Mouse (Mus musculus): ENCODE results near the gene Sfxn2. TPM values are rescaled to one million over a fixed set of nuclear protein-coding genes. Genes with fewer than 3 reads are reported as not detected.

The Sfxn2 gene
- polyA plus RNA-seq, 1 experiment: 11.8 TPM

DNA sequence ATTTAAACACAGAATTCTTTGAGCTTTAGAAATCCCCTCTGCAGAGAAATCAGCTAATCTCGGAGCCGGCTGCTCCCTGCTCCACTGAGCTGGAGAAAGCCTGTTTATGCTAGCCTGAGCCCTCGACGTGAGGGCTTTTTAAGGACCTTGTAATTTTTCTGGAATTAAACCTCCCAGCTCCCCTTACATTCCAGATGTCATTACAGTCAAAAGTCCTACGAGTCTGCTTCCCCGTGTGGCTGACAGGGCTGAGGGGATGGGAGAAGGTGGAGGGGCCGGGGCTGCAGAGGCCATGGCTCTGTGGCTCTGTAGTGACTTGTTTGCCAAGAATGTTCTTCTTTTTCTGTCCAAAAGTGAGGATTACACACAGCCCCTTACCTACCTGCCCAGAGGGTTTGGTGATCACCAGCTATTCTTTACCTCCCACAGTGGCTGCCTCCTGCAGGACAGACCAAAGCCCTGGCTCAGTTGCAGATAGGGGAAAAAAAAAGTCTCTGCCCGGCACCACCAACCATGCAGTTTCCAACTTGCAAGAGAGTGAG, 42.6 kb upstream of the Sfxn2 start:
- TF ChIP-seq POLR2A (IDR thresholded peaks at IDR 0.05; ENCODE audit: borderline replicate concordance, extremely low read depth, insufficient read depth, insufficient read length, poor library complexity, severe bottlenecking): no peak
- no peak for TF ChIP-seq CTCF (IDR thresholded peaks at IDR 0.05; ENCODE audit: borderline replicate concordance, extremely low read depth, insufficient read depth, insufficient read length)
- DNase-seq (ENCODE audit: low read depth): peak; percentile 74

- DNase-seq (ENCODE audit: low read depth): peak; percentile 65
Measured at GRCm38 (mm10) chr19:46531071-46532030, 41.8 kb upstream of the Sfxn2 start.

DNA sequence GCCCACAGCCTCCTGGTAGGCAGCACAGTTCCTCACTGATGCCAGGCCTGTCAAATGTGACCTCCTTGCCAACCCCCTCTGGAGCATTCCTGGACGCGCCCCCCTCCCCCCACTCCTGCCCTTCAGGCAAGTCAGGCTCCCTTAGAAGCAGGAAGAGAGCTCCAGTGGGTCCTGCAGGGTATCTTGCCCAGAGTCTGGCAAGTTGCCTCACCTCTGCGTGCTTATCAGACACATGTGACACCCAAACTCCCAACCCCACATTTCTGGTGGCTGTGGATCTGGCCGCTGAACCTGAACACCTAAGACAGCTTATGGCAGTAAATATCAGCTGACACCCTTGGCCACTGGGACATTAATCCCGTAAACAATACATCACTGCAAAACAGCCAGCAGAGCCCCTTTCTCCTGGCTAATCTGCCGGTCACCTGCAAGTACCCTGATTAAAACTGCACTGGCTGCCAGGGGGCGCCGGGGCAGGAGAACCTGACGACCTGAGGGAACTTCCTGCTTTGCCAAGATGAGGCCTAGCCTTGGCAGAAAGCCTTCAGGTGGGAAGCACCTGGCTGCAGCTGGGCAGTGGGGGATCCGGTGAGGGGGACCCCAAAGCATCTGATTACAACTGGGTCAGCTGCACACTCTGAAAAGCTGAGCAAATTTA, 41.0 kb upstream of the Sfxn2 start:
- TF ChIP-seq POLR2A (IDR thresholded peaks at IDR 0.05; ENCODE audit: borderline replicate concordance, extremely low read depth, insufficient read depth, insufficient read length, poor library complexity, severe bottlenecking): no peak
- TF ChIP-seq CTCF (IDR thresholded peaks at IDR 0.05; ENCODE audit: borderline replicate concordance, extremely low read depth, insufficient read depth, insufficient read length): no peak
- DNase-seq (ENCODE audit: low read depth): peak; percentile 53

More at GRCm38 (mm10) chr19:46531071-46532030, 41.8 kb upstream of the Sfxn2 start:
- TF ChIP-seq POLR2A (IDR thresholded peaks at IDR 0.05; ENCODE audit: borderline replicate concordance, extremely low read depth, insufficient read depth, insufficient read length, poor library complexity, severe bottlenecking) (no peak), CTCF (IDR thresholded peaks at IDR 0.05; ENCODE audit: borderline replicate concordance, extremely low read depth, insufficient read depth, insufficient read length) (no peak)

DNA sequence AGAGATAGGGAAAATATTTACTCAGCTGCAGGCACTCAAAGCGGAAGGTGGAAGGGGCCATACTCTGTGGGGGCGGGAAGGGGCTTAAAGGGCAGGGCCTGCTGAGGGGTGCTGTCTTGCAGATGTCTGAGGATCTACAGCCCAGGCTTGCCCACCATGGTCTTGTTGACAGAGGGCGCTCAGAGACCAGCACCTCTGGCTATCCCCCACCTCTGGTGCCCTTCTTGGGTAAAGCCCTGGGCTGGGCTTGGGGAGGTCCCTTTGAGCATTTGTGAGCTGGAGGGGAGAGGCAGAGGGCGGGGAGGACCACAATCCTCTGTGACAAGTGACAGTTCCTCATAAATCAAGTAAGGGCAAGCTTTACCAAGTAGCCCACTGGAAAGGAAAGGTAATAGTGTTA, 40.1 kb upstream of the Sfxn2 start:
- DNase-seq (ENCODE audit: low read depth): no peak
- TF ChIP-seq POLR2A (IDR thresholded peaks at IDR 0.05; ENCODE audit: borderline replicate concordance, extremely low read depth, insufficient read depth, insufficient read length, poor library complexity, severe bottlenecking) (no peak), CTCF (IDR thresholded peaks at IDR 0.05; ENCODE audit: borderline replicate concordance, extremely low read depth, insufficient read depth, insufficient read length) (no peak)

GRCm38 (mm10) chr19:46533525-46533924, 39.6 kb upstream of the Sfxn2 start:
- no peak for DNase-seq (ENCODE audit: low read depth)
- TF ChIP-seq POLR2A (IDR thresholded peaks at IDR 0.05; ENCODE audit: borderline replicate concordance, extremely low read depth, insufficient read depth, insufficient read length, poor library complexity, severe bottlenecking) (no peak), CTCF (IDR thresholded peaks at IDR 0.05; ENCODE audit: borderline replicate concordance, extremely low read depth, insufficient read depth, insufficient read length) (no peak)

DNA sequence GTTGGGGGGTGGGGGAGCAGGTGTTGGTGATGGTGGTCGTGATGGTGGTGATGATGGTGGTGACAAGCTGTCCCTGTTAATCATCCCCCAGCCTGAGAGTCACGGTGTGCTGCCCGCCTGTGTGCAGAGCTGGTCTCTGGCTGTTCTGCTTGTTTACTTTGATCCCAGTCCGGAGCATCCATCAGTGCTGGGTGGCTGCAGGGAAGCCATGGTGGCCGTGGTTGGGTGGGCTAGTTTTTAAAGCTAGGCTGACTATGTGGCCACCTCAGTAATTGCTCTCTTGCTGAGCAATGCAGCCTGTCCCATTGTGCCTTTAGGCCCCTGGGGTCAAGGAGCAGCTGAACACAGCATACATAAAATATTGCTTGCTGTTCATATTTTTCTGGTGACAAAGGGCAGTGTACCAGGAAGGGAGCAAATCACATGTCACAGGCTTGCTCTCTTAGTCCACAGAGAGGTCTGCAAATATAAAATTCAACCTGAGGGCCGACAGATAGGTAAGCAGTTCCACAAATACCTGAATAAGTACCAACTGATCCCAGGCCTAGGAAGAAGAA, 38.5 kb upstream of the Sfxn2 start:
- no peak for TF ChIP-seq CTCF (IDR thresholded peaks at IDR 0.05; ENCODE audit: borderline replicate concordance, extremely low read depth, insufficient read depth, insufficient read length)
- TF ChIP-seq POLR2A (IDR thresholded peaks at IDR 0.05; ENCODE audit: borderline replicate concordance, extremely low read depth, insufficient read depth, insufficient read length, poor library complexity, severe bottlenecking): no peak
- no peak for DNase-seq (ENCODE audit: low read depth)

GRCm38 (mm10) chr19:46537357-46537756, 35.8 kb upstream of the Sfxn2 start:
- TF ChIP-seq CTCF (IDR thresholded peaks at IDR 0.05; ENCODE audit: borderline replicate concordance, extremely low read depth, insufficient read depth, insufficient read length) (no peak), POLR2A (IDR thresholded peaks at IDR 0.05; ENCODE audit: borderline replicate concordance, extremely low read depth, insufficient read depth, insufficient read length, poor library complexity, severe bottlenecking) (no peak)
- DNase-seq (ENCODE audit: low read depth): no peak

- TF ChIP-seq CTCF (IDR thresholded peaks at IDR 0.05; ENCODE audit: borderline replicate concordance, extremely low read depth, insufficient read depth, insufficient read length) (peak; percentile 11; the same call in 1 of the 2 replicates), POLR2A (IDR thresholded peaks at IDR 0.05; ENCODE audit: borderline replicate concordance, extremely low read depth, insufficient read depth, insufficient read length, poor library complexity, severe bottlenecking) (no peak)
- no peak for DNase-seq (ENCODE audit: low read depth)
Measured at GRCm38 (mm10) chr19:46538213-46538612, 35.0 kb upstream of the Sfxn2 start.

DNA sequence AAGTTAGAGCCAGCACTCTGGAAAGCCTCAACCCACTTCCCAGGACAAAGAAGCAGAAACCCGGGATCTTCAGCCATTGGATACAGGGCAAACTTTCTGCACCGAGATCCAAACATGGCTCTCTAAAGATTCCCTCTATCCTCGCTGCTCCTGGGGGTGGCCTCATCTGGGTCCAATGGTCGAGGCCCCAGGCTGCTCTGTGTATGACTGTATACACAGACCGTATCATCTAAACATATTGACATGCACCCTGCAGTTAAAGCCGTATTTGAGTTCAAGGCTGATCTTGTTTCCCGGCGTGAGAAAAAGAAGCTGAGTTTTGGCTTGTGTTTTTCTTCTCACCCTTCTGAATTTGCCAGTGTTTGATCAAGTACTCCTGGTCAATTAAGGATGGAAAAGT, 30.4 kb upstream of the Sfxn2 start:
- DNase-seq (ENCODE audit: low read depth): no peak
- TF ChIP-seq CTCF (IDR thresholded peaks at IDR 0.05; ENCODE audit: borderline replicate concordance, extremely low read depth, insufficient read depth, insufficient read length): no peak
- TF ChIP-seq POLR2A (IDR thresholded peaks at IDR 0.05; ENCODE audit: borderline replicate concordance, extremely low read depth, insufficient read depth, insufficient read length, poor library complexity, severe bottlenecking): no peak

- peak; percentile 50 for DNase-seq (ENCODE audit: low read depth)
- TF ChIP-seq POLR2A (IDR thresholded peaks at IDR 0.05; ENCODE audit: borderline replicate concordance, extremely low read depth, insufficient read depth, insufficient read length, poor library complexity, severe bottlenecking) (no peak), CTCF (IDR thresholded peaks at IDR 0.05; ENCODE audit: borderline replicate concordance, extremely low read depth, insufficient read depth, insufficient read length) (no peak)
Measured at GRCm38 (mm10) chr19:46547565-46547964, 25.6 kb upstream of the Sfxn2 start.

DNA sequence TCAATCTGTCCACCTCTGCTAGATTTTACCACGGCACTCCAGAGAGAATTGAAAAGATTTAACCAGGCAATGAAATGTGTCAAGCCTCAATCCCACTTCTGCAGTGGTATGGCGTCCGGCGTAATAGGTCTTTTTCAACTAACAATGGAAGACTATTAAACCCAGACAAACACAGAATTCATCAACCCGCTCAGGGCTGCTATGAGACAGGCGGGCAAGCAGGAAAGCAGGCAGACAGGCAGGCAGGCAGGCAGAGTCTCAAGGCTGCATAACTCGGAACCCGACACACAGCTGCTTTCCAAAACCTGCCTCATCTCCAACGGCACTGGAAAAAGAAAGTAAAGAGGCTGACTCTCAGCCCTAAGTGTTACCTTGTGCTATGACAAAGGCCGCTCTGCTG, 25.1 kb upstream of the Sfxn2 start:
- DNase-seq (ENCODE audit: low read depth): peak; percentile 80
- no peak for TF ChIP-seq POLR2A (IDR thresholded peaks at IDR 0.05; ENCODE audit: borderline replicate concordance, extremely low read depth, insufficient read depth, insufficient read length, poor library complexity, severe bottlenecking)
- TF ChIP-seq CTCF (IDR thresholded peaks at IDR 0.05; ENCODE audit: borderline replicate concordance, extremely low read depth, insufficient read depth, insufficient read length): no peak
